8 mouse cellular contexts compared by ENCODE assay signal in the genomic region with DNA sequence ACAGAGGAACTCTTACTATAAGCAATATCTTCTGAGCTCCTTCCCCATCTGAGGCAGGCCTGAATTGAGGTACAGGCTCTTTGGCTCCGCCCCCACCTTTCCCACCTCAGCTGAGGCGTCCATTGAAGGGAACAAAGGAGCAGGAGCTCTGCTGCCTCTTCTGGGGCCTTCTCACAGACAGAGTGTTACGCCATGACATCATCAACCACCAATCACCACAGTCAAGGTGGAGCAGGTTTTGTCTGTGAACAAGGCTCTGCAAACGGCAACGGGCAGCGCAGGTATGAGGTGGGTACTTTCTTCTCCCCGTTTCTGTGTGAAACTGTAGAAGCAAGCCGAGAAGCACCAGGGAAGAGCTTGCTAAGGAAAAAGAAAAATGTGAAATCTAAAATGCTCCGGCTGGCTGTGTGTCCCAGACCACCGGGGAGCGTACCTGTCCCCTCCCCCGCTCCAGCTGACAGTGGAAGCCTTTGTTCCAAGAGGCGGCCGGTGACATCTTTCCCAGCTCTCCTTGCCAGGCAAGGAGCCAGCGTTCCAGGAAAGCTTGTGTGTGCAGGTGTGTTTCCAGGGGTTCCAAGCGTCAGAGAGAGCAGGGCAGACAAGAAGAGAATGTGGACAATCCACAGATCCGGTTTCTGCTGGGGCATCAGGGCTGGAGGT.
DNase-seq lines count a peak whose midpoint lies in the region; ATAC-seq lines count a peak whose summit lies in the region.

No protein-coding gene starts in this region.

- H3K4me1 ChIP-seq in heart, embryonic 14.5 days (ENCODE audit: control insufficient read depth in 2 of 2, insufficient read depth in 2 of 2, low read length in 2 of 2): peaks cover 50 to 69% of the 10 kb centered on the region in 2 experiments
- H3K4me1 ChIP-seq in intestine, embryonic 16.5 days (ENCODE audit: control insufficient read depth, insufficient read depth, low read length): peaks cover 37% of the 10 kb centered on the region
- peaks cover 35% of the 10 kb centered on the region for H3K4me1 ChIP-seq in liver, embryonic 16.5 days (ENCODE audit: control insufficient read depth, low read depth, low read length)
- peaks cover 37% of the 10 kb centered on the region for H3K4me1 ChIP-seq in stomach, embryonic 16.5 days (ENCODE audit: control insufficient read depth, insufficient read depth, low read length)

- no peaks in the 10 kb centered on the region for H3K36me3 ChIP-seq in heart, embryonic 14.5 days (ENCODE audit: control insufficient read depth, insufficient read depth, low read length)
- no peaks in the 10 kb centered on the region for H3K36me3 ChIP-seq in intestine, embryonic 16.5 days (ENCODE audit: control insufficient read depth, insufficient read depth, low read length)
- H3K36me3 ChIP-seq in liver, embryonic 16.5 days (ENCODE audit: control insufficient read depth, insufficient read depth): no peaks in the 10 kb centered on the region
- H3K36me3 ChIP-seq in stomach, embryonic 16.5 days (ENCODE audit: control insufficient read depth, insufficient read depth, low read length): no peaks in the 10 kb centered on the region

- H3K9ac ChIP-seq in heart, embryonic 14.5 days (ENCODE audit: low read length): peak overlapping the region; percentile 38
- peak overlapping the region; percentile 65 for H3K9ac ChIP-seq in intestine, embryonic 16.5 days (ENCODE audit: low read depth, low read length)
- no peak overlapping the region for H3K9ac ChIP-seq in liver, embryonic 16.5 days (ENCODE audit: low read depth, low read length)
- H3K9ac ChIP-seq in stomach, embryonic 16.5 days (ENCODE audit: low read length): peak overlapping the region; percentile 49

- H3K4me2 ChIP-seq in heart, embryonic 14.5 days (ENCODE audit: low read length): peak overlapping the region; percentile 49
- H3K4me2 ChIP-seq in intestine, embryonic 16.5 days (ENCODE audit: low read depth, low read length): peak overlapping the region; percentile 53
- no peak overlapping the region for H3K4me2 ChIP-seq in liver, embryonic 16.5 days (ENCODE audit: low read depth, low read length)
- peak overlapping the region; percentile 38 for H3K4me2 ChIP-seq in stomach, embryonic 16.5 days (ENCODE audit: low read depth, low read length)

- H3K4me3 ChIP-seq in heart, embryonic 14.5 days (ENCODE audit: control insufficient read depth in 1 of 2, insufficient read depth in 1 of 2, low read depth in 1 of 2, low read length in 2 of 2): no peak overlapping the region
- peak overlapping the region; percentile 43 for H3K4me3 ChIP-seq in intestine, embryonic 16.5 days (ENCODE audit: low read length)
- no peak overlapping the region for H3K4me3 ChIP-seq in liver, embryonic 16.5 days (ENCODE audit: low read depth, low read length)
- H3K4me3 ChIP-seq in stomach, embryonic 16.5 days (replicated peaks; ENCODE audit: low read length): peak overlapping the region; percentile 18

- peak overlapping the region; percentile 1 to 74; a peak in 3 of 4 replicates for H3K27ac ChIP-seq in heart, embryonic 14.5 days (replicated peaks in 1 of 2; ENCODE audit: control insufficient read depth in 1 of 2, insufficient read depth in 1 of 2, low read depth in 2 of 2, low read length in 2 of 2)
- H3K27ac ChIP-seq in intestine, embryonic 16.5 days (ENCODE audit: low read length): peak overlapping the region; percentile 69
- 0 out of 2 replicates have a peak overlapping the region, but pooled peaks have one; percentile 45 for H3K27ac ChIP-seq in liver, embryonic 16.5 days (ENCODE audit: low read length)
- peak overlapping the region; percentile 78 for H3K27ac ChIP-seq in stomach, embryonic 16.5 days (ENCODE audit: low read length)

- DNase-seq in heart, adult 11 months: no peak
- DNase-seq in cerebellum, postnatal 14 days: peak; percentile 46 to 61
- DNase-seq in thymus, postnatal 36 days: no peak
- no peak for DNase-seq in layer of hippocampus, adult 9-10 months (ENCODE audit: low spot score)

- ATAC-seq in heart, embryonic 14.5 days (ENCODE audit: insufficient number of reproducible peaks, insufficient read depth, low FRiP score, low read depth): no peak
- ATAC-seq in intestine, embryonic 16.5 days: peak; percentile 90
- peak; percentile 47; the same call in 1 of the 2 replicates for ATAC-seq in liver, embryonic 16.5 days (ENCODE audit: low read depth)
- peak; percentile 81 for ATAC-seq in stomach, embryonic 16.5 days (ENCODE audit: insufficient read depth, low FRiP score)

- H3K27me3 ChIP-seq in heart, embryonic 14.5 days (ENCODE audit: control insufficient read depth, insufficient read depth, low read length): no peaks in the 10 kb centered on the region
- no peaks in the 10 kb centered on the region for H3K27me3 ChIP-seq in intestine, embryonic 16.5 days (replicated peaks; ENCODE audit: control insufficient read depth, insufficient read depth, low read length)
- no peaks in the 10 kb centered on the region for H3K27me3 ChIP-seq in liver, embryonic 16.5 days (ENCODE audit: control insufficient read depth, insufficient read depth, low read depth, low read length)
- H3K27me3 ChIP-seq in stomach, embryonic 16.5 days (ENCODE audit: control insufficient read depth, insufficient read depth, low read length): no peaks in the 10 kb centered on the region

- WGBS in heart, embryonic 14.5 days: 47% methylated on average over 17 of the region's 17 CpGs
- WGBS in intestine, embryonic 16.5 days: 30% methylated on average over 17 of the region's 17 CpGs
- 68% methylated on average over 17 of the region's 17 CpGs for WGBS in liver, embryonic 16.5 days (ENCODE audit: insufficient replicate concordance)
- WGBS in stomach, embryonic 16.5 days: 39% methylated on average over 17 of the region's 17 CpGs

- H3K9me3 ChIP-seq in heart, embryonic 14.5 days (ENCODE audit: control insufficient read depth, low read length): no peaks in the 10 kb centered on the region
- H3K9me3 ChIP-seq in intestine, embryonic 16.5 days (ENCODE audit: control insufficient read depth, low read length): no peaks in the 10 kb centered on the region
- no peaks in the 10 kb centered on the region for H3K9me3 ChIP-seq in liver, embryonic 16.5 days (replicated peaks; ENCODE audit: control insufficient read depth, low read length)
- no peaks in the 10 kb centered on the region for H3K9me3 ChIP-seq in stomach, embryonic 16.5 days (replicated peaks; ENCODE audit: control insufficient read depth, low read length)

Comparison
In these comparisons a context has a peak if more than half of its experiments do, and no peak if none do; other contexts are left out.
1. H3K4me3 ChIP-seq: peak in intestine, embryonic 16.5 days (single experiment) and stomach, embryonic 16.5 days (single experiment); none in heart, embryonic 14.5 days (0 of 2) and liver, embryonic 16.5 days (single experiment).
2. DNase-seq: peak in cerebellum, postnatal 14 days (2 of 2); none in heart, adult 11 months (single experiment), thymus, postnatal 36 days (0 of 2) and layer of hippocampus, adult 9-10 months (single experiment).
3. Peak in every context shown above with its lines, with median percentiles within 50 percentile points of each other: H3K27ac ChIP-seq.